ENCODE assay signal across 8 mouse cellular contexts in the genomic region with DNA sequence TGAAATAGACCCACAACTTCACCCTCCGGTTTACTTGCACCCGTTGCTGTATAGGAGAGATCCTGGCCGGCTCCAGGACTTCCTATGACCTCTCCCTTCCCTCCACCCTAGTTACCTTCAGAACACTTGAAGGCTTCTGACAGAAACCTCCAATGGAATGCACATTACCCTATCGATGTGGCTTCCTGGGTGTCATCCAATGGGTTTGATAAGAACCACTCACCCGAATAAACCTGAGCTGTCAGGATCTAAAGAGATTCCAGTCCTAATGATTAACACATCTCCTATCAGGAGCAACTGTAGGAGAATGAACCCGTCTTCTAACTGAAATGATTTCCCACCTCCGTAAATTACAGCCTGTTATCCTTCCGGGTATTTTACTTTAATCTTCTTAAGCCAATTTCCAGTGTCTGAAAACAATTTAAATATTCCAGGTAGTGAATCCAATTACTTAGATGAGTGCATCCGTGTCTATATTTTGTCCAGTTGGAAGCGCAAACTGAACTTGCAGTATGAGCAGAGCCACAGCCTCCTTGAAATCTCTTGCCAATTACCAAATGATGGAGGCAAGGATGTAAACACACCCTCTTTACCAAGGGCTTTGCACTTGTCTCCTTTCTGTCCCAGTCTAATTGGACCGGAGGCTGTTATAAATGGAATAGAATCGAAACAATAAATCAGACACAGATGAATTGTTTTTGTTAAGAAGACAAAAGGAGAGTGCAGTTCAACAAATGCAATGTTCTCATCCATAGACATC. TPM values are rescaled to one million over a fixed set of nuclear protein-coding genes. Genes with fewer than 3 reads are reported as not detected.
DNase-seq lines count a peak whose midpoint lies in the region; ATAC-seq and TF ChIP-seq lines count a peak whose summit lies in the region.

No protein-coding gene starts in this region.

- H3K4me2 ChIP-seq in forebrain, embryonic 13.5 days, result peak overlapping the region; percentile 94
- peak overlapping the region; percentile 94 for H3K4me2 ChIP-seq in kidney, postnatal 0 days (ENCODE audit: low read length)
- peak overlapping the region; percentile 83 for H3K4me2 ChIP-seq in neural tube, embryonic 13.5 days

- H3K9me3 ChIP-seq in forebrain, embryonic 13.5 days (replicated peaks), result no peaks in the 10 kb centered on the region
- H3K9me3 ChIP-seq in kidney, postnatal 0 days (replicated peaks; ENCODE audit: low read length), result no peaks in the 10 kb centered on the region
- no peaks in the 10 kb centered on the region for H3K9me3 ChIP-seq in neural tube, embryonic 13.5 days

- H3K4me1 ChIP-seq in forebrain, embryonic 13.5 days, result peaks cover 15% of the 10 kb centered on the region
- no peaks in the 10 kb centered on the region for H3K4me1 ChIP-seq in kidney, postnatal 0 days (replicated peaks; ENCODE audit: insufficient read depth, low read length)
- peaks cover 31% of the 10 kb centered on the region for H3K4me1 ChIP-seq in neural tube, embryonic 13.5 days (replicated peaks)

- peak; percentile 26 to 31 for DNase-seq in kidney, adult 8-10 months
- DNase-seq in kidney, postnatal 14 days, result no peak
- DNase-seq in kidney, postnatal 0 days (ENCODE audit: low spot score), result no peak
- DNase-seq in testis, postnatal 10 days (ENCODE audit: low spot score), result no peak
- no peak for DNase-seq in gastrocnemius, postnatal 14 days
- DNase-seq in layer of hippocampus, adult 9-10 months (ENCODE audit: low spot score), result no peak

- H3K9ac ChIP-seq in forebrain, embryonic 13.5 days, result peak overlapping the region; percentile 80
- H3K9ac ChIP-seq in kidney, postnatal 0 days (ENCODE audit: low read depth, low read length), result peak overlapping the region; percentile 74; the same call in 1 of the 2 replicates
- H3K9ac ChIP-seq in neural tube, embryonic 13.5 days, result peak overlapping the region; percentile 94

- no peaks in the 10 kb centered on the region for H3K27me3 ChIP-seq in forebrain, embryonic 13.5 days
- H3K27me3 ChIP-seq in kidney, postnatal 0 days (ENCODE audit: insufficient read depth, low read length), result no peaks in the 10 kb centered on the region
- no peaks in the 10 kb centered on the region for H3K27me3 ChIP-seq in neural tube, embryonic 13.5 days

- no peak for ATAC-seq in forebrain, embryonic 13.5 days
- ATAC-seq in kidney, postnatal 0 days (replicated peaks; ENCODE audit: low FRiP score, low read depth), result no peak
- no peak for ATAC-seq in neural tube, embryonic 13.5 days (ENCODE audit: low read depth)

- 29% methylated on average over 12 of the region's 12 CpGs for WGBS in forebrain, embryonic 13.5 days
- WGBS in kidney, postnatal 0 days, result 51% methylated on average over 12 of the region's 12 CpGs
- 50% methylated on average over 12 of the region's 12 CpGs for WGBS in neural tube, embryonic 13.5 days

- TF ChIP-seq CTCF in kidney, postnatal 0 days (IDR thresholded peaks at IDR 0.05; ENCODE audit: low read depth), result no peak

- intact Hi-C loops in gastrocnemius, postnatal 14 days (cut with DNase I; ENCODE audit: low total_unique reads), result loop anchor here (5.0 kb wide), 1 partner anchor 535 kb away; no protein-coding TSS in a partner anchor

- H3K27ac ChIP-seq in forebrain, embryonic 13.5 days, result no peak overlapping the region
- no peak overlapping the region for H3K27ac ChIP-seq in kidney, postnatal 0 days
- H3K27ac ChIP-seq in neural tube, embryonic 13.5 days (replicated peaks), result no peak overlapping the region

- no peaks in the 10 kb centered on the region for H3K36me3 ChIP-seq in forebrain, embryonic 13.5 days (ENCODE audit: poor library complexity, severe bottlenecking)
- H3K36me3 ChIP-seq in kidney, postnatal 0 days (ENCODE audit: insufficient read depth, low read length), result no peaks in the 10 kb centered on the region
- no peaks in the 10 kb centered on the region for H3K36me3 ChIP-seq in neural tube, embryonic 13.5 days

- H3K4me3 ChIP-seq in forebrain, embryonic 13.5 days, result peak overlapping the region; percentile 64
- peak overlapping the region; percentile 75 for H3K4me3 ChIP-seq in kidney, postnatal 0 days (replicated peaks; ENCODE audit: low read depth, low read length)
- H3K4me3 ChIP-seq in neural tube, embryonic 13.5 days, result peak overlapping the region; percentile 84

RNA-seq across cellular contexts. Expression of gene Plcb1, which starts 1.6 kb away (rescaled TPM):
- 27.3 and 27.6 TPM in 2 replicates for polyA plus RNA-seq in forebrain, embryonic 13.5 days (2015; fragmentation: Nextera tagmentation; extraction: Ambion mirVana)
- polyA plus RNA-seq in kidney, postnatal 0 days (2015; fragmentation: Nextera tagmentation; extraction: Ambion mirVana), result 20.8 and 23.1 TPM in 2 replicates
- 55.0 and 56.5 TPM in 2 replicates for polyA plus RNA-seq in neural tube, embryonic 13.5 days (2015; fragmentation: Nextera tagmentation; extraction: Ambion mirVana)
- 1 to 10 TPM; 2.9 to 3.1 TPM for total RNA-seq in gastrocnemius, postnatal 14 days (2021)

Comparison
In these comparisons a context has a peak if more than half of its experiments do, and no peak if none do; other contexts are left out.
1. DNase-seq: peak in kidney, adult 8-10 months (2 of 2); none in kidney, postnatal 14 days (single experiment), kidney, postnatal 0 days (single experiment), testis, postnatal 10 days (single experiment), gastrocnemius, postnatal 14 days (single experiment) and layer of hippocampus, adult 9-10 months (single experiment).
2. Peak in every context shown above with its lines, with median percentiles within 50 percentile points of each other: H3K4me2 ChIP-seq, H3K4me3 ChIP-seq and H3K9ac ChIP-seq.